Mouse (Mus musculus) cerebellum, adult 11-12 months (tissue): Measurements from ENCODE around the gene Aldh3b3.

Source experiments
- DNase-seq: peaks from one replicate; pipeline ENCODE4 v3.0.0; 2022

Aldh3b3 gene

GRCm38 (mm10) chr19:3975866-3976265 lies 17.4 kb downstream of the Aldh3b3 start:
- DNase-seq, result no peak

DNA sequence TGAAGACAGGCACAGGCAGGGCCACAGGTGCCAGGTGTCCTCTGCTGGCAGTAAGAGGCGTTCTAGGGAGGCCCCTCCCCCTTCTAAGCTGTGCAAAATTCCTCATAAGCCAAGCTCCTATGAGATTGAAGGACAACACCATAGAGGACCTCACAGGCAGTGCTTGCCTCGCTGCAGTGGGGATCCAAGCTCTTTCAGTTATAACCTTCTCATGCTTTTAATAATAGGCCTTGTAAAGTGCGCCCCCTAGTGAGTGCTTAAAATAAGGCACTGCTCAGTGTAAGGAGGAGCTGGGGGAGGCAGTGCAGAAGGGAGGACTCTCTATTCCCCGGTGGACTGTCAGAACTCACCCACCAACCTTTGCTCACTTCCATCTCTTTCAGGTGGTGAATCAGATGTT lies 21.9 kb downstream of the Aldh3b3 start:
- peak; percentile 69 for DNase-seq

DNA sequence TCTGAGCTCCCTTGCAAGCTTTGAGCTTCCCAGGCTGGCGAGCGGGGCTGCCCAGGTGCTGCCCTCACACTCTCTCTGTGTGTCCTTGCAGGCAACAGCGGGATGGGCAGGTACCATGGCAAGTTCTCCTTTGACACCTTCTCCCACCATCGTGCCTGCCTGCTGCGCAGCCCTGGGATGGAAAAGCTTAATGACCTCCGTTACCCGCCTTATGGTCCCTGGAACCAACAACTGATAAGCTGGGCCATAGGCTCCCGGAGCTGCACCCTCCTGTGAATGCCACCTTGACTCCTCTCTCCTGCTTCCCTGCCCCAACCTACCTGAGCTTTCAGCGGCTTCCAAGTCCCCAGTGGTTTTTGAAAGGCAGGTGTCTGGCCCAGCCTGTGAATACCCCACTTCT lies 22.5 kb downstream of the Aldh3b3 start:
- DNase-seq, result no peak

- no peak for DNase-seq
These were observed 25.2 kb downstream of the Aldh3b3 start for GRCm38 (mm10) chr19:3983527-3984200.

DNA sequence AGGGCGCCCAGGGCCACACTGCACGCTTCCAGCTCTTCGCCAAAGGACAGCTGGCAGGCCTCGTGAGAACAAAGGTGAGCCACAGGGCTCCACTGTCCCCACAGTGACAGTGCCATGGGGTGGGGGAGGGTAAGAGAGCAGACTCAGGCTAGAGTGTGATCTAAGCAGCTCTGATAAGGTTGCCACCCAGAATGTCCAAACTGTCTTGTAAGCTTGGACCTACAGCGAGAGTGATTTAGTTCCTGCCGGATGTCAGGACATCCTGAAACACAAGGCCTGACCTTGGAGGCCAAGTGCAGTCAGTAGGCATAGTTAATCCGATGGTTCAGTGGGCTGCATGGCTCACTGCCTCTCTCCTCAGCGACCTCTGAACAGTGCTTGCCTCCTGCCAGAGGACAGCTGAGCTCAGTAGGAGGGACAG lies 26.8 kb downstream of the Aldh3b3 start:
- DNase-seq, result no peak

DNA sequence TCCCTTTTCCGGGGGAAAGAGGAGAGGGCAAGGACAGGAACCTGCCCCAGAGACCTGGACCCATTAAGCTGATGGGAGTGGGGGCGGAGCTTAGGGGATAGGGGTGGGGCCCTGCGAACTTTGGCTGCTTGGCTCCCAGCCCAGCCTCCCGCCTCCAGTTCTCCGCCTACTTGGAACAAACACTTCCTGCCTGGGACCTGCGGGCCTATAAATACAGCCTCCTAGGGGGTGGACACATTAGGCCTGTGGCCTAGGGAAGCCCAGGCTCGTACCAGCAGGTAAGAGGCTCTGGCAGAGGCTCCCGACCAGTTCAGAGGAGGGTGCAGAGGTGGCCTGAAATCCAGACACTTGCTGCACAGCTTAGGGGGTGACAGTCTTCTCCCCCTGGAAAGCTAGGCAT lies 27.9 kb downstream of the Aldh3b3 start, which contains the start of gene Acy3:
Acy3 (plus strand) TSS at position 237 of the 400 bp plus-strand sequence.
- DNase-seq, result peak; percentile 25

GRCm38 (mm10) chr19:3988066-3988465 lies 29.6 kb downstream of the Aldh3b3 start:
- DNase-seq, result no peak

- no peak for DNase-seq
These were observed 30.3 kb downstream of the Aldh3b3 start for GRCm38 (mm10) chr19:3988750-3989149.

DNA sequence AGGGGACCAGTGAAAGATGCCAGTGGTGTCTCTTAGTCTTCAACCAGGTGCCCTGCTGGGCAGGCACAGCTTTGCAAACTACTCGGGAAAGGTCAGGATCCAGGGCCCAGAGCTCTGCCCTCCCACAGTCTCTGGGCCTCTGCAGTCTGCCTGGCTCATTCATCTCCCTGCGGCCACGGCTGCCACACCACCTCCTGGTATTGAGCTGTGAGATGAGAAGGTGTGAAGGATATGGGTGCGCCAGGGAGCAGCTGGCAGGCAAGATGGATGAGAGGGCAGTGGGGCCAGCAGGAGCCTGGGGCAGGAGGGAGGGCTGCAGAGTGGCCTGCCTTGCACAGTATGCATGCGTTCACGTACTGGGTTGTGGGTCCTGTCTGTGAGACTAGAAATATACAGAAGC lies 32.4 kb downstream of the Aldh3b3 start:
- no peak for DNase-seq

DNA sequence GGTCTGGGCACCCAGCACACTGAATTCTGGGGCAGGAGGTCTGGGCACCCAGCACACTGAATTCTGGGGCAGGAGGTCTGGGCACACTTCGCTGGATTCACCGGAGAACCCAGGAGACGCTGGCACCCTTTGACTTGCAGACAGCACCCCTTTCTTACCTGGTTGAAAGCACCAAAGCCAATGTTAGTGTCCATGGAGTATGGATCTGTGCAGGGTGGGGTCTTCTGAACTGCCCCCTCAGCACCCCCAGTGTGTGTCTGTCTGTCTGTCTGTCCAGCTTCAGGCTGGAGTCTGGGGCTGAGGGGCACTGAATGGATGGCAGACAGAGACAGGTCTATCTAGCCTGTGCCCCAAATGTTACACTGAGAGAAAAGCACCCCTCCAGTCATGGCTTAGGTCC lies 33.1 kb downstream of the Aldh3b3 start:
- DNase-seq, result no peak

GRCm38 (mm10) chr19:3991966-3992365 lies 33.5 kb downstream of the Aldh3b3 start:
- DNase-seq, result no peak

- DNase-seq, result no peak
These were observed 34.0 kb downstream of the Aldh3b3 start, which contains the start of gene Tbx10 for GRCm38 (mm10) chr19:3992416-3992815. Tbx10 (plus strand) TSS chr19:3992752.

- no peak for DNase-seq
These were observed 36.5 kb downstream of the Aldh3b3 start for GRCm38 (mm10) chr19:3994932-3995331.

- DNase-seq, result no peak
These were observed 37.1 kb downstream of the Aldh3b3 start for GRCm38 (mm10) chr19:3995505-3995904.

- no peak for DNase-seq
These were observed 37.7 kb downstream of the Aldh3b3 start for GRCm38 (mm10) chr19:3996106-3996505.

GRCm38 (mm10) chr19:3996747-3997146 lies 38.3 kb downstream of the Aldh3b3 start:
- no peak for DNase-seq

DNA sequence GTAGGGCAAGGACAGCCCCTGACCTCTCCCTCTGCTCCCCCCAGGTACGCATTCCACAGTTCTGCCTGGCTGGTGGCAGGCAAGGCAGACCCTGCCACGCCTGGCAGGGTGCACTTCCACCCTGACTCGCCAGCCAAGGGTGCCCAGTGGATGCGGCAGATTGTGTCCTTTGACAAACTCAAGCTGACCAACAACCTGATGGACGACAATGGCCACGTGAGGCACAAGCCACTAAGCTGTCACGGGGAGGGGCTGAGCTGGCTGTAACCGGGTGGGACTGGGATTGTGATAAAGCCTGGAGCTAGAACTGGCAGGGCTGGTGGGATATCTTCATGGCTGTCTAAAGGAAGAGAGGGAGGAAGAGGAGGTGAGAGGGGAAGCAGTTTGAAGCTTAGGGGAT lies 38.8 kb downstream of the Aldh3b3 start:
- no peak for DNase-seq

- no peak for DNase-seq
These were observed 39.9 kb downstream of the Aldh3b3 start for GRCm38 (mm10) chr19:3998335-3998734.

DNA sequence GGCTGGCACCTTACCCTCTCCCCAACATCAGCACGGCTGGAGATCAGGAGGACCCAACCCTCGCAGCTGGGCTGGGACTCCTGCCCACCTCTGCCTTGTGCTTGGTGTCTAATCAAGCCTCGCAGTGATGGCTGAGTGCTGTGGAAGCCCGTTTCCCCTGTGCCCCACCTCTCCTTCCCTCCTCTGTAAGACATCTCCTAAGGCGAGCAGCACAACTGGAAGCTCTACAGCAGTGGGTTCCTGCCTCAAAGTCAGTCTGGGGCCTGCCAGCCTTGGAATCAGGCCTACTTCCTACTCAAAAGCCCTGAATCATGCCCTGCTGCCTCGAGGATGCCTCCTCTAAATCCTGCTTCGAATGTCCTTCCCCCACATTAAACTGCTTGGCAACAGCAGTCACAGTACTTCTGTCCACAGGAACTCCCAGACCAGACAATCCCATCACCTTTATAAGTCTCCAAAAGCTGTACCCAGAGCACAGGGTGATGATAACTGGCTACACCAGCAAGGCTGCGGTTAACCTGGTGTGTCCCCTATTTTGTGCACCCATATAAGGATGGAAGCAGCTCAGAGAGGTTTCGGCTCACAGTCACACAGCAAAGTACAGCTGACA lies 40.8 kb downstream of the Aldh3b3 start:
- no peak for DNase-seq

DNA sequence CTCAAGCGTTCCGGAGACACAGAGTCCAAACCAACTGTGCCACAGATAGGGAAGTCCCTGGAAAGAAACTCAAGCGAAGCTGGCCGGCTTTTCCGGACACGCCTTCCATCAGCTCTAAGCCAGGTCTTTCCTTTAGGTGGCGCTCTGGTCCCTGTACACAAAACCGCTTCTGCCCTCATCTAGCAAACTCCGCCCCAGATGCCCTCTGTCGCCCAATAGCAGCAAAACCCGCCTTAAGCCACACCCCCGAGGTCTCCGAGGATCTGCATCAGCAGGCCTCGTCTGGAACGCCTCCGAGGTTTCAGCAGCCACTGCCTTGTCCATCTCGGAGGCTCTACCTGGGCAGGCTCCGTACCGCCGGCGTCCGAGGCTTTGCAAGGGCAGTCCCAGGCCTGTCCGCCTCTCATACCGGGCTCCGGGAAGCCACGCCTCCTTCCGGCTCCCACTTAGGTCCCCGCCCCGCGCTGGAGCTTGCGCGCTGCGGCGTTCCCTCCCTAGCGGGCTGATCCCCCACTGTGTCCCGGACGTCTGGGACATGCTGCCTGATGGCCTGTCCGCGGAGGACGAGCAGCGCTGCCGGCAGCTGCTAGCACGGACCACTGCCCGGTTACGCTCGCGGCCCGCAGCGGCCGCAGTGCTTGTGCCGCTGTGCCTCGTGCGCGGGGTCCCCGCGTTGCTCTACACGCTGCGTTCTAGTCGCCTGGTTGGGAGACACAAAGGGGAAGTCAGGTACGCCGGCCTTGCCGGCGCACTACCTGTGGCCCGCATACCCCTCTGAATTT lies 41.9 kb downstream of the Aldh3b3 start, which contains the start of the genes Nudt8 and Gm49405:
Nudt8 (plus strand) TSS at position 462 of the 782 bp plus-strand sequence.
Gm49405 (plus strand) TSS at position 508 of the 782 bp plus-strand sequence.
- DNase-seq, result peak; percentile 98

DNA sequence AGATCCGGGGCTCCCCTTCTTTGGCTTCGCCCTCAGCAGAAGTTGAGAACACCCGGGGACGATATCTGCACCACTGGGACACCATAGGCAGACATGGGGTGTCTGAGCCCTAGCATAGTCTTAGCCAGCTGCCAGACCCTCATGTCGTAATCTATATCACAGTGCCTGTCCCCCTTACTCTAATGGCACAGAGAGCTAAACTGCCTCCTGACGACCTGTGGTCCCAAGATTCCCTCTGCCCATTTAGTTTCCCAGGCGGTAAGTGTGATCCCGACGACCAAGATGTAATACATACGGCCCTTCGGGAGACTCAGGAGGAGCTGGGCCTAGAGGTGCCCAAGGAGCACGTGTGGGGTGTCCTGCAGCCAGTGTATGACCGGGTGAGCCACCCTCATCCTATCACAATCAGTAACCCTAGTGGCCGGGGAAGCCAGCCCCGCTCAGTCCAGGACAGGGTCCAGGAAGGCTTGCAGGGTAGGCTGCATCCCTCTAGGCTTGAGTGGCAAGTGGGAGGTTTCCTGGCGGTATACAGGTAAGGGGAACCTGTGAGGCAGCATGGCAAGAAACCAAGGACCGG lies 42.6 kb downstream of the Aldh3b3 start:
- DNase-seq, result no peak

DNA sequence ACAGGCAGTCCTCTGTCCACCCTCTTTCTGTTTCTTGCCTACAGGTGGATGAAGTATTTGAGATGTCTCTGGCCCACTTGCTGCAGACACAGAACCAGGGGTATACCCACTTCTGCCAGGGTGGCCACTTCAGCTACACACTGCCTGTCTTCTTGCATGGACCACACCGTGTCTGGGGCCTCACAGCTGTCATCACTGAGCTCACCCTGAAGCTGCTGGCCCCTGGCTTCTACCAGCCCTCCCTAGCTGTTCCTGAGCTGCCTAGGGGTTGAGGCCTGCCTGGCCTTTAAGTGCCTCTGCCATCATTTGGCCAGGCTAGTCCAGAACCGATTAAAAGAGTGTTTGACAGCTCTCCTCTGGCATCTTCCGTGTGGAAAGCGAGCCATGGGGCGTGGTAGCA lies 43.3 kb downstream of the Aldh3b3 start:
- DNase-seq, result no peak

DNA sequence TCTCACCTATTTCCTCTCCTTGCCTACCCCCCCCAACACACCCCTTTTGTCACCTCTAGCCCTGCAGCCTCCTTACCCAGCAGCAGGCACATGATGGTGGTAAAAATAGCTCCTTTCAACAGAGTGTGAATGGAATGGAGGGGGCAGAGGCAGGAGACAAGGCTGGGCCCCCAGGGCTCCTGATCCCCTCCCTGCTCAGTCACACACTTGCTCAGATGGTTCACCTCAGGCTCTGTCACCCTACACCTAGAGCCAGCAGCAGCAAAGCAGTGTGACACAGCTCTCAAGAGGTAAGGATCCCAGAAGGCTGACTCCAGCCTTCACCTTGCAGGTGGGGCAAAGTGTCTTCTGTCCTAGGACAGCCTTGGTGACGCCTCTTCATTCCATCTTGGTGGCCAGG lies 44.7 kb downstream of the Aldh3b3 start, which contains the start of gene Doc2g:
Doc2g (plus strand) TSS at position 202 of the 400 bp plus-strand sequence.
- DNase-seq, result no peak
